Mouse (Mus musculus): ENCODE data around the gene Slc4a5.

- TF ChIP-seq CTCF (IDR thresholded peaks at IDR 0.05; ENCODE audit: low read depth) (no peak), EP300 (IDR thresholded peaks at IDR 0.05; ENCODE audit: low read depth) (no peak)
Observed at GRCm38 (mm10) chr6:83316022-83316421, 96.4 kb downstream of the Slc4a5 start.
